Mouse (Mus musculus): ENCODE data around the gene Fam240b. TPM values are rescaled to one million over a fixed set of nuclear protein-coding genes. Genes with fewer than 3 reads are reported as not detected.

Fam240b gene
- polyA plus RNA-seq (2012; rRNA removed), result not detected in 2 replicates
- polyA plus RNA-seq (2014; fragmentation: Nextera tagmentation; extraction: Ambion mirVana), result not detected in 2 replicates

DNA sequence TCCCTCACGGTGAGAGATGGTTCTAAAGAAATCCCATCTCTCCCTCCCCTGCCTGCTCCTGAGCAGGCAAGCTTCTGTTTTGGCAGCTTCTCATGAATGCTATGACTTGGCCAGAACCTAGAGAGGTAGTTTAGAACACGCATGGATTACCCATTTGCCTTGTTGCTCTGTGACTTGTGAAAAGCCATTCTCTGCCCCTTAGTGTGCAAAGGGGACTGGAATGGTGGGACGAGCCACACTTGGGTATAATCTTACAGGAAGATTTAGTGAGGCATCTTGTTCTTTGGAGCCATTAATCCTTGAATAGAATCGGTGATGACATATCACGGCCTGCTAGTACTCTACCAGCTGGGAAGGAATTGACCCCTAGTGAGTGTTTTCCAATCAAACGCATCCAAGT, at the start of gene Fam240b:
Fam240b (minus strand) TSS at position 101 of the 400 bp plus-strand sequence.
- Histone ChIP-seq H3K27me3 (ENCODE audit: control insufficient read depth, insufficient read depth, low read length) (no peaks in the 10 kb centered on the region), H3K9ac (replicated peaks) (no peak within 1 kb of the TSS), H3K36me3 (replicated peaks; ENCODE audit: control insufficient read depth, insufficient read depth, low read depth) (no peaks in the 10 kb centered on the region), H3K9me3 (ENCODE audit: control insufficient read depth, low read length) (no peaks in the 10 kb centered on the region), H3K27ac (no peak within 1 kb of the TSS), H3K4me1 (replicated peaks; ENCODE audit: control insufficient read depth in 2 of 2, insufficient read depth in 2 of 2, low read length in 1 of 2) (no peaks in the 10 kb centered on the region), H3K4me2 (ENCODE audit: low read depth) (no peak within 1 kb of the TSS), H3K4me3 (ENCODE audit: insufficient read depth in 1 of 2, low read depth in 2 of 2, low read length in 2 of 2) (no peak within 1 kb of the TSS)
- ATAC-seq (ENCODE audit: insufficient read depth) (no peak), DNase-seq (ENCODE audit: low read depth in 3 of 3, low spot score in 3 of 3) (no peak)
- WGBS (ENCODE audit: insufficient replicate concordance), result 71% methylated on average over 6 of the region's 6 CpGs
- TF ChIP-seq EP300 (IDR thresholded peaks at IDR 0.05; ENCODE audit: low read depth), result no peak
- TF ChIP-seq CTCF (IDR thresholded peaks at IDR 0.05; ENCODE audit: low read depth), result no peak

DNA sequence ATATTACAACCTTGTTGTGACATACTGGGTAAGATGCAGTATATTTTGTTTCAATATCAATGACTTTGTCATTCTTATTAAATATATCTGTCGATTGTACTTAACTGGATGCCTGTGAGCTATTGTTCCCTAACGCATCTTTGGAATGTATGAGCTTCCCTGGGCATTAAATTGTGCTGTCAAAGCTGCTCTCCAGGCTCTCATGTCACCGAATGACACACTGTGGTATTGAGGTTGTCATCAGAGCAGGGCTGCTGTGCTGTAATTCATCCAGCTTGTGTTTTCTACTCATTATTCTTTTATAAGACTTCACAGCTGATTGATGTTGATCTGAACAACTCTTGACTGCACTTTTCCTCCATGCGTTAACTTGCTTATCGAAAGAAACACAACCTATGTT, 32.5 kb upstream of the Fam240b start:
- WGBS (ENCODE audit: insufficient replicate concordance), result 67% methylated on average over 5 of the region's 5 CpGs
- no peak for TF ChIP-seq EP300 (IDR thresholded peaks at IDR 0.05; ENCODE audit: low read depth)
- no peak for TF ChIP-seq CTCF (IDR thresholded peaks at IDR 0.05; ENCODE audit: low read depth)
- H3K27me3 ChIP-seq (ENCODE audit: control insufficient read depth, insufficient read depth, low read length), result no peaks in the 10 kb centered on the region
- no peak overlapping the region for H3K4me3 ChIP-seq (ENCODE audit: insufficient read depth in 1 of 2, low read depth in 2 of 2, low read length in 2 of 2)
- ATAC-seq (ENCODE audit: insufficient read depth), result no peak
- H3K9ac ChIP-seq (replicated peaks), result no peak overlapping the region
- no peaks in the 10 kb centered on the region for H3K9me3 ChIP-seq (ENCODE audit: control insufficient read depth, low read length)
- H3K4me1 ChIP-seq (replicated peaks; ENCODE audit: control insufficient read depth in 2 of 2, insufficient read depth in 2 of 2, low read length in 1 of 2), result no peaks in the 10 kb centered on the region
- DNase-seq (ENCODE audit: low read depth in 3 of 3, low spot score in 3 of 3), result no peak
- no peaks in the 10 kb centered on the region for H3K36me3 ChIP-seq (replicated peaks; ENCODE audit: control insufficient read depth, insufficient read depth, low read depth)
- no peak overlapping the region for H3K4me2 ChIP-seq (ENCODE audit: low read depth)
- no peak overlapping the region for H3K27ac ChIP-seq

DNA sequence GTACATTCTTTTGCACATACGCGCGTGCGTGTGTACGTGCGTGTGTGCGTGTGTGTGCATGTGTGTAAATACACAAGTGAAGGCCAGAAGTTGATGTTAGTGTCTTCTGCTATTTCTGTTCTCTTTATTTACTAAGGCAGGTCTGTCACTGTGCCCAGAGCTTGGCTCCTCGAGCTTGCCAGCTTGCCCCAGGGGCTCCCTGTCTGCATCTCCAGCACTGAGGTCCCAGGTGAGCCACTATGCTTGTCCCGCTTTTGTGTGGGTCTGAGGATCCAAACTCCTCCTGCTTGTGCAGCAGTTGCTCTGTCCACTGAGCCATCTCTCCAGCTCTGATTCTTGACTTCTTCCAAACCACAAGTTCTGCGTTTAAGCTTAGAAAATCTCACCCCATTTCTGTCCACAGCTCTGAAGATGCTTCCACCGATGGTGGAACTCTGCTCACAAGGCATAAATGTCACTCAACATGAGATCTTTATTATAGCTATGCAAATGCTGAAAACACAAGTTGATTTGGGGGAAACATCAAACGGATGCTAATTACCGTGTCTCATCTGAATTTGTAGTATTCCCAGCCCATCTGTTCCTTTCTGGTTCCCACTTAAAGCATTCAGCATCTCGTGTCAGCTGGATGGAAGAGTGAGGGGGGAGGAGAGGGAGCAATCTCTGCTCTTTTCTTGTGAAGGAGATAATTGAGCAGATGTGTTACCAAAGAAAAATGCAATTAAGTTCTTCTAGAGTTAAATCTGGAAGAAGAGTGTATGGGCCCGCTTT, 29.1 kb upstream of the Fam240b start:
- WGBS (ENCODE audit: insufficient replicate concordance), result 75% methylated on average over 15 of the region's 15 CpGs
- TF ChIP-seq CTCF (IDR thresholded peaks at IDR 0.05; ENCODE audit: low read depth) (no peak), EP300 (IDR thresholded peaks at IDR 0.05; ENCODE audit: low read depth) (no peak)
- Histone ChIP-seq H3K36me3 (replicated peaks; ENCODE audit: control insufficient read depth, insufficient read depth, low read depth) (no peaks in the 10 kb centered on the region), H3K4me3 (ENCODE audit: insufficient read depth in 1 of 2, low read depth in 2 of 2, low read length in 2 of 2) (no peak overlapping the region), H3K27ac (no peak overlapping the region), H3K27me3 (ENCODE audit: control insufficient read depth, insufficient read depth, low read length) (no peaks in the 10 kb centered on the region), H3K9me3 (ENCODE audit: control insufficient read depth, low read length) (no peaks in the 10 kb centered on the region), H3K9ac (replicated peaks) (no peak overlapping the region), H3K4me1 (replicated peaks; ENCODE audit: control insufficient read depth in 2 of 2, insufficient read depth in 2 of 2, low read length in 1 of 2) (no peaks in the 10 kb centered on the region), H3K4me2 (ENCODE audit: low read depth) (no peak overlapping the region)
- no peak for DNase-seq (ENCODE audit: low read depth in 3 of 3, low spot score in 3 of 3)
- ATAC-seq (ENCODE audit: insufficient read depth), result no peak

DNA sequence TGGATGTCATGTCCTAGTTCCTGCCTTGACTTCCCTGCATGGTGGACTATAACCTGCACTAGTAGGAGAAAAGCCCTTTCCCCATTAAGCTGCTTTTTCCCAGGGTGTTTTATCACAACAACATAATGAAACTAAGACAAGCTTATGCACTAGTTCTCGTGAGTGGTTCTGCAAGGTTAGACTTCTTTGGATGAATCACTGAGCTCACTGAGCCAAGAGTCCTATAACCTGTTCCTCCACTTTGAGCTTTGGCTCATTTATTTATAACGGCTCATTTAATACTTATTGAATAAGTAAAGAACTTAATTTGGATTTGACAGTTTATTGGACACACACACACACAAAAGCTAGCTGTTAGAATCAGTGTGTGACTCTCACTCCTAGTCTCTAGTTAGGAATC, 16.7 kb upstream of the Fam240b start:
- Histone ChIP-seq H3K4me1 (replicated peaks; ENCODE audit: control insufficient read depth in 2 of 2, insufficient read depth in 2 of 2, low read length in 1 of 2) (no peaks in the 10 kb centered on the region), H3K27ac (no peak overlapping the region), H3K27me3 (ENCODE audit: control insufficient read depth, insufficient read depth, low read length) (no peaks in the 10 kb centered on the region), H3K36me3 (replicated peaks; ENCODE audit: control insufficient read depth, insufficient read depth, low read depth) (no peaks in the 10 kb centered on the region), H3K4me2 (ENCODE audit: low read depth) (no peak overlapping the region), H3K9ac (replicated peaks) (no peak overlapping the region), H3K9me3 (ENCODE audit: control insufficient read depth, low read length) (no peaks in the 10 kb centered on the region), H3K4me3 (ENCODE audit: insufficient read depth in 1 of 2, low read depth in 2 of 2, low read length in 2 of 2) (no peak overlapping the region)
- no peak for ATAC-seq (ENCODE audit: insufficient read depth)
- WGBS (ENCODE audit: insufficient replicate concordance), result 54% methylated on average over 2 of the region's 2 CpGs
- DNase-seq (ENCODE audit: low read depth in 3 of 3, low spot score in 3 of 3), result no peak
- TF ChIP-seq CTCF (IDR thresholded peaks at IDR 0.05; ENCODE audit: low read depth), result no peak
- no peak for TF ChIP-seq EP300 (IDR thresholded peaks at IDR 0.05; ENCODE audit: low read depth)

DNA sequence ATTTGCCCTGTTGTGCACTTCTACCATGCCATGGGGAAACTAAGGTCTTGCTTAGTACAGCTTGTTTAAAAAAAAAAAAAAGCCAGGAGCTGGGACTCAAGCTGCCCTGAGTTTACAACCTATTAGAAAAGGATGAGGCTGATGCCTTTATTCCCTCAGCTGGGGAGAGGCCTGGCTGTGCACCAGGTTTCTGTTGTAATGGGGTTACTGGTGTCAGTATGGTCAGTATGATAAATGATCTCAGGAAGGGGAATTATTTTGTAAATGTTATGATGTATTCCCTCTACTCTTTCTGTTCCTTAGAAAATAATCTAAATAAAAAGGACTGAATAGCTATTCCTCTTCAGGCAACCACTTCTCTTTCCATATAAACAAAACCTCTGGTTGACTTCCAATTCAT, 14.0 kb upstream of the Fam240b start:
- Histone ChIP-seq H3K9me3 (ENCODE audit: control insufficient read depth, low read length) (no peaks in the 10 kb centered on the region), H3K27me3 (ENCODE audit: control insufficient read depth, insufficient read depth, low read length) (no peaks in the 10 kb centered on the region), H3K4me3 (ENCODE audit: insufficient read depth in 1 of 2, low read depth in 2 of 2, low read length in 2 of 2) (no peak overlapping the region), H3K36me3 (replicated peaks; ENCODE audit: control insufficient read depth, insufficient read depth, low read depth) (no peaks in the 10 kb centered on the region), H3K4me1 (replicated peaks; ENCODE audit: control insufficient read depth in 2 of 2, insufficient read depth in 2 of 2, low read length in 1 of 2) (no peaks in the 10 kb centered on the region), H3K27ac (no peak overlapping the region), H3K4me2 (ENCODE audit: low read depth) (no peak overlapping the region), H3K9ac (replicated peaks) (no peak overlapping the region)
- DNase-seq (ENCODE audit: low read depth in 3 of 3, low spot score in 3 of 3) (no peak), ATAC-seq (ENCODE audit: insufficient read depth) (no peak)
- TF ChIP-seq CTCF (IDR thresholded peaks at IDR 0.05; ENCODE audit: low read depth) (no peak), EP300 (IDR thresholded peaks at IDR 0.05; ENCODE audit: low read depth) (no peak)

Data from liver, embryonic 14.5 days (tissue).